Mouse (Mus musculus) CH12.LX (cell line): ENCODE data around the gene AL732309.1. TPM values are rescaled to one million over a fixed set of nuclear protein-coding genes. Genes with fewer than 3 reads are reported as not detected.

ENCODE experiments used
- DNase-seq: peaks from one replicate; pipeline ENCODE4 v3.0.0-alpha.2; 2013; ENCODE audit errors: extremely low read depth
- H3K27ac ChIP-seq: 2 replicates; pipeline ENCODE4 v1.5.1; 2012; ENCODE audit warnings: low read depth, mild to moderate bottlenecking, control low read depth, moderate library complexity; ENCODE audit not compliant: insufficient read depth
- H3K27me3 ChIP-seq: replicated peaks from 2 replicates; pipeline ENCODE3; 2012; ENCODE audit warnings: inconsistent platforms
- H3K36me3 ChIP-seq, 2 experiments: replicated peaks in 1 of 2; 2 replicates each; pipeline versions ENCODE3 to v1.6.1; 2012; ENCODE audit warnings: inconsistent platforms in 1 of 2, low read length in 1 of 2, mild to moderate bottlenecking in 1 of 2, mixed read lengths in 1 of 2, moderate library complexity in 1 of 2; ENCODE audit not compliant: control insufficient read depth in 1 of 2, insufficient read depth in 1 of 2
- H3K4me1 ChIP-seq, 2 experiments: 2 replicates each; pipeline ENCODE4 v1.6.1; 2012; ENCODE audit warnings: inconsistent platforms in 1 of 2, moderate library complexity in 1 of 2; ENCODE audit not compliant: insufficient read depth in 2 of 2, control insufficient read depth in 1 of 2
- H3K4me2 ChIP-seq: 2 replicates; pipeline ENCODE4 v1.6.1; 2012; ENCODE audit warnings: low read depth, mild to moderate bottlenecking, control low read depth; ENCODE audit not compliant: poor library complexity, insufficient read depth, severe bottlenecking
- H3K4me3 ChIP-seq, 3 experiments: fragments of 150-350 bp in 1 of 3; sonication (generic) in 1 of 3; replicated peaks in 1 of 3; 2 replicates each; pipeline versions ENCODE3 to v1.5.1; 2011 to 2012; ENCODE audit warnings: low read depth in 2 of 3, low read length in 2 of 3, mild to moderate bottlenecking in 2 of 3, moderate library complexity in 2 of 3, control low read depth in 1 of 3, improper control_type of control experiment in 1 of 3, inconsistent platforms in 1 of 3, mixed read lengths in 1 of 3; ENCODE audit not compliant: poor library complexity in 1 of 3
- H3K79me2 ChIP-seq: replicated peaks from 2 replicates; pipeline ENCODE4 v1.6.1; 2012; ENCODE audit warnings: mild to moderate bottlenecking, moderate library complexity; ENCODE audit not compliant: control insufficient read depth, poor library complexity, insufficient read depth, severe bottlenecking; ENCODE audit errors: extremely low read depth
- H3K9ac ChIP-seq: 2 replicates; pipeline ENCODE4 v1.6.1; 2012; ENCODE audit warnings: low read depth, mild to moderate bottlenecking, control low read depth, moderate library complexity; ENCODE audit not compliant: insufficient read depth
- H3K9me3 ChIP-seq: replicated peaks from 2 replicates; pipeline ENCODE3; 2012; ENCODE audit warnings: low read length, inconsistent platforms, mixed read lengths
- BHLHE40 ChIP-seq: IDR thresholded peaks from 2 replicates; pipeline ENCODE4 v1.6.1; 2011; ENCODE audit warnings: mild to moderate bottlenecking, low read depth, low read length, improper control_type of control experiment
- CHD1 ChIP-seq: IDR thresholded peaks from 2 replicates; pipeline ENCODE4 v1.6.1; 2012; ENCODE audit warnings: low read depth, low read length, improper control_type of control experiment, inconsistent platforms
- CTCF ChIP-seq, 2 experiments: IDR thresholded peaks in 1 of 2; conservative IDR thresholded peaks in 1 of 2; 2 replicates each; pipeline ENCODE4 v1.5.1; 2011 to 2012; ENCODE audit warnings: low read depth in 2 of 2, low read length in 2 of 2, improper control_type of control experiment in 1 of 2, inconsistent platforms in 1 of 2, mild to moderate bottlenecking in 1 of 2, moderate library complexity in 1 of 2
- E2F4 ChIP-seq: IDR thresholded peaks from 2 replicates; pipeline ENCODE4 v1.6.1; 2011; ENCODE audit warnings: low read depth, low read length, improper control_type of control experiment; ENCODE audit not compliant: insufficient replicate concordance
- ELF1 ChIP-seq: IDR thresholded peaks from 2 replicates; pipeline ENCODE4 v1.6.1; 2014; ENCODE audit warnings: low read depth, mild to moderate bottlenecking, inconsistent platforms, low read length, improper control_type of control experiment
- EP300 ChIP-seq: IDR thresholded peaks from 2 replicates; pipeline ENCODE4 v1.6.1; 2011; ENCODE audit warnings: low read length, improper control_type of control experiment
- GABPA ChIP-seq: IDR thresholded peaks from 2 replicates; pipeline ENCODE4 v1.6.1; 2012; ENCODE audit warnings: low read depth, low read length, improper control_type of control experiment, inconsistent platforms; ENCODE audit not compliant: insufficient replicate concordance
- HCFC1 ChIP-seq: IDR thresholded peaks from 2 replicates; pipeline ENCODE4 v1.6.1; 2012; ENCODE audit warnings: low read depth, mild to moderate bottlenecking, inconsistent platforms, low read length, improper control_type of control experiment
- IRF4 ChIP-seq: IDR thresholded peaks from 2 replicates; pipeline ENCODE4 v1.6.1; 2014; ENCODE audit warnings: low read depth, mild to moderate bottlenecking, inconsistent platforms, low read length, improper control_type of control experiment
- JUN ChIP-seq: IDR thresholded peaks from 2 replicates; pipeline ENCODE4 v1.6.1; 2011; ENCODE audit warnings: low read depth, mild to moderate bottlenecking, low read length, improper control_type of control experiment, moderate library complexity; ENCODE audit not compliant: insufficient read depth
- KAT2A ChIP-seq: IDR thresholded peaks from 2 replicates; pipeline ENCODE4 v1.6.1; 2012; ENCODE audit warnings: low read length, improper control_type of control experiment, inconsistent platforms; ENCODE audit not compliant: insufficient replicate concordance
- MXI1 ChIP-seq: IDR thresholded peaks from 2 replicates; pipeline ENCODE4 v1.6.1; 2011; ENCODE audit warnings: mild to moderate bottlenecking, low read depth, low read length, improper control_type of control experiment
- NELFE ChIP-seq: IDR thresholded peaks from 2 replicates; pipeline ENCODE4 v1.6.1; 2011; ENCODE audit warnings: low read depth, low read length, improper control_type of control experiment
- NRF1 ChIP-seq: IDR thresholded peaks from 2 replicates; pipeline ENCODE4 v1.6.1; 2014; ENCODE audit warnings: low read depth, mild to moderate bottlenecking, inconsistent platforms, low read length, improper control_type of control experiment, moderate library complexity
- POLR2AphosphoS2 ChIP-seq: IDR thresholded peaks from 2 replicates; pipeline ENCODE4 v1.6.1; 2011; ENCODE audit warnings: low read depth, low read length, improper control_type of control experiment
- RAD21 ChIP-seq: IDR thresholded peaks from 2 replicates; pipeline ENCODE4 v1.6.1; 2011; ENCODE audit warnings: low read depth, mild to moderate bottlenecking, low read length, improper control_type of control experiment, moderate library complexity
- USF1 ChIP-seq: IDR thresholded peaks from 2 replicates; pipeline ENCODE4 v1.6.1; 2014; ENCODE audit warnings: low read depth, mild to moderate bottlenecking, inconsistent platforms, low read length, improper control_type of control experiment
- ZC3H11A ChIP-seq: IDR thresholded peaks from 2 replicates; pipeline ENCODE4 v1.6.1; 2012; ENCODE audit warnings: low read depth, mild to moderate bottlenecking, inconsistent platforms, low read length, improper control_type of control experiment
- ZMIZ1 ChIP-seq: IDR thresholded peaks from 2 replicates; pipeline ENCODE4 v1.6.1; 2012; ENCODE audit warnings: low read depth, mild to moderate bottlenecking, inconsistent platforms, low read length, improper control_type of control experiment
- dilution Hi-C: fragments of 300-500 bp; cut with MboI; formaldehyde crosslinking; loops from 2 replicates; pipeline ENCODE4 v1.14.3; 2020; ENCODE audit warnings: low sequenced_read_pairs; ENCODE audit not compliant: extremely low pct_unique_long_range_greater_than_20kb, extremely low pct_ligation_motif_present
- in situ Hi-C: fragments of 300-500 bp; cut with MboI; formaldehyde crosslinking; loops from 3 replicates; pipeline ENCODE4 v1.14.3; 2019; ENCODE audit warnings: low sequenced_read_pairs, low pct_ligation_motif_present, low pct_unique_long_range_greater_than_20kb, mixed read lengths
- polyA plus RNA-seq: library from polyadenylated mRNA; unstranded; fragments of >175 nt; gene quantifications from 2 replicates; pipeline ENCODE4 v1.2.1, GENCODE M21; 2012; ENCODE audit warnings: low read depth; ENCODE audit not compliant: insufficient read length
- total RNA-seq, 2 experiments: library from RNA; depleted of rRNA; stranded (reverse); fragments of 300-350 nt in 1 of 2; fragments of >200 nt in 1 of 2; gene quantifications; 2 replicates each; pipeline ENCODE4 v1.2.3; 2012 to 2014

Gene AL732309.1
- total and polyA plus RNA-seq, 3 experiments, result 4.5 to 8.9 (median 6.7) TPM

DNA sequence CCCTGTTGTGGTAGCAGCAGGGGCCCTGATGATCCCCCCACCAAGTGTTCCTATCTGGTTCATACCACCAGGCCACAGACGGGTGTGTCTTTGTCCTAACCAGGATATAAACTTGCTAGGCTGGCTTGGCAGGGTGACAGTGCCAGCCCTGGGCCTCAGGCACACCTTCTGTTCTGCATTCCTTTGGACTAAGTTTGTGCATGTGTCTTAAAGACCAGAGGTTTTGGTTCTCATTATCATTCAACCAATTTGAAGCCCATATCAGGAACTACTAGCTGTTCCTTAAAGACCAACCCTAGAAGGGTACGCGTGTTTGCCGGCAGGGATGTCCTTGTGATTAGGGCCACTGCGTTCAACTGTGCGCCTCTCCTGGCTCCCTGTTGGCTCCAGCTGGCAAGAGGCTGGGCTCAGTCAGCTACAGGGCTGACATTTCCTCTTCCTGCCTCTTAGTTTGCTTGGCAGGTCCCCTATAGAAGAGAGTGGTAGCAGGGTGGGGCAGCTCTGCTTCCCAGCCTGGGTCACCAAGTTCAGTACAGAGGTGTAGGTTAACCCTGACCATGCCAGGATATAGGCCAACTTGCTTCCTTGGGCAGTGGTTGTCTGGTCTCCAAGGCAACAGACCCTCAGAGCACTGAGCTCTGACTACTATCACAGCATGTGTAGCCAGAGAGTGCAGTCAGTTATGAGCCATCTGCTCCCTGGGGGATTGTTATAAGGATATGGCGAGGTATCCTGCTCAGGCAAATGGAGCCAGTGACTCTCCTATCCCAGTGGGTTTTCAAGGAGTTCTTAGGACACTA lies 40.4 kb upstream of the AL732309.1 start:
- Histone ChIP-seq H3K9ac (no peak overlapping the region), H3K36me3 (peaks cover 30 to 49% of the 10 kb centered on the region in 2 experiments), H3K4me1 (peaks cover 0 to 2% of the 10 kb centered on the region in 2 experiments; a peak in 1 of 4 replicates), H3K79me2 (no peaks in the 10 kb centered on the region), H3K4me2 (no peak overlapping the region), H3K4me3 (no peak overlapping the region), H3K27me3 (peaks cover 14% of the 10 kb centered on the region), H3K9me3 (no peaks in the 10 kb centered on the region), H3K27ac (no peak overlapping the region)
- dilution Hi-C loops, result no loop called here
- no peak for DNase-seq
- in situ Hi-C loops, result no loop called here
- TF ChIP-seq ELF1 (no peak), CTCF (conservative IDR thresholded peaks at IDR 0.05 in 1 of 2, IDR thresholded peaks at IDR 0.05 in 1 of 2; ENCODE audit: low read depth in 2 of 2, low read length in 2 of 2) (no peak)

DNA sequence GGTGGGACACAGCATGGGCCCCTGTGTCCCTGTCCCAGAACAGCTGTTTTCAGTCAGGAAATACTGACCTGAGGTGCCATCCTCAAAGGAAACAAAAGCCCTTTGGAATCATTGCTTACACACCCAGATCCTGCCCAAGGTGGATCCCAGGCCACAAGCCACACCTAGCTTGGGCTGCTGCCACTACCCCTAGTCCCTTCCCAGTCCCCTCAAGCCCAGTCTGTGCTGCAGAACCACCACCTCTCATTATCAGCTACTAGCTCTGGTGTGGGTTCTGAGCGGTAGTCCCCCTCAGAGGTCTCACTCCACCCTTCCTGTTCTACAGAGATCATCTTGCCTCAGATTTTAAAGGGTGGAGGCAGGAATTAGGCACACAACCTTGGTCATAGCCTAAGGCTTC lies 39.7 kb upstream of the AL732309.1 start:
- dilution Hi-C loops, result no loop called here
- Histone ChIP-seq H3K4me2 (no peak overlapping the region), H3K27me3 (peaks cover 7% of the 10 kb centered on the region), H3K9ac (no peak overlapping the region), H3K4me1 (peaks cover 0 to 2% of the 10 kb centered on the region in 2 experiments; a peak in 1 of 4 replicates), H3K4me3 (no peak overlapping the region), H3K36me3 (peaks cover 34 to 54% of the 10 kb centered on the region in 2 experiments), H3K27ac (no peak overlapping the region), H3K9me3 (no peaks in the 10 kb centered on the region), H3K79me2 (no peaks in the 10 kb centered on the region)
- in situ Hi-C loops, result no loop called here
- no peak for DNase-seq
- TF ChIP-seq CHD1, result no peak
- TF ChIP-seq JUN, result no peak
- TF ChIP-seq HCFC1, result no peak
- no peak for TF ChIP-seq IRF4
- no peak for TF ChIP-seq EP300
- no peak for TF ChIP-seq NELFE
- no peak for TF ChIP-seq POLR2AphosphoS2
- TF ChIP-seq RAD21, result no peak
- no peak for TF ChIP-seq NRF1
- no peak for TF ChIP-seq ELF1
- TF ChIP-seq BHLHE40, result no peak
- TF ChIP-seq MXI1, result no peak
- TF ChIP-seq ZC3H11A, result no peak
- no peak for TF ChIP-seq GABPA
- no peak for TF ChIP-seq KAT2A
- TF ChIP-seq E2F4, result no peak
- TF ChIP-seq ZMIZ1, result no peak
- TF ChIP-seq USF1, result no peak
